Mouse (Mus musculus): ENCODE results near the gene Eif1ax.
"Not testable (repeated sequence)": the region's sequence is repeated elsewhere in the genome, so short reads cannot be mapped to it uniquely, and the experiment has no call there.

Eif1ax gene

DNA sequence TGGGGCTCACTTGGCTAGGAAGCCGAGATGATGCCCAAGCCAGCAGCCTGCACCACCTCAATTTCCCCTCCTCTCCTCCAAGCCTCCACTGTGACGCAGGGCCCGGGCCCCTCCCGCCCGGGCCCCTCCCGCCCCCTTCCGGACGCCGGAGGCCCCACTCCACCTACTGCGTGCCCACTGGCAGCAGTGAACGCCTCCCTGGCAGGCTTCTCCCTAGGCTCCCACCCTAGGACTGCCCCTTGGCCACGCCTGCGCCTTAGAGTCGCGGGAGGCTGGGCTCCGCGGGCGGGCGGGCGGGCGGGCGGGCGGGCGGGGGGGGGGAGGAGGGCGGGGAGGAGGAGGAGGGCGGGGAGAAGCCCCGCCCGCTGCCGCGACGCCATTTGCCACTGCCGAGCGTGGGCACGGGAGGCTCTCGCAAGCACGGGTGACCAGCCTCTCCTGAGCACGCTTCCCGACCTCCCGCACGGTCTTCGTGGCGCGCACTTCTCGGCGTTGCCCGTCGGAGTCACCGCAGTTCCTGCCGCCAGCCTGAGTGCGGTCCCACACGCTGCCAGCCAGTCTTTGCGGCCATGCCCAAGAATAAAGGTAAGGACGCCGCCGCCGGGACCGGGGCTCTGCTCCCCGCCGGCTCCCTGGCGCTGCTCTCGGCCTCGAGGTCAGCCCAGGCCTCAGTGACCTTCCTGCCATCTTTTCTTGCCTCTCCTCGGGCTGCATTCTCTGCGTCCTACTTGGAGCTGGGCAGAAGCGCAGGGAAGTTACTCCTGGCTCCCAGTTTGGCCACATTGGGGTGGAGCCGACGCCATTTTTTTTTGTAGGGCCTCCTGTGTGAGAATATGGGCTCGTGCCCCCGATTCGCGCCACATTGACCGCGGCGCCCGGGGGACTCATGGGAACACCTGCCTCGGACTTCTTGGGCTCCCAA, at the start of gene Eif1ax:
Eif1ax (plus strand) TSS at position 348 of the 922 bp plus-strand sequence.
- peak; percentile 63 for DNase-seq (ENCODE audit: low spot score)

- no peak for DNase-seq (ENCODE audit: low spot score)
These were observed 7.5 kb upstream of the Eif1ax start for GRCm38 (mm10) chrX:159364506-159364905.

DNA sequence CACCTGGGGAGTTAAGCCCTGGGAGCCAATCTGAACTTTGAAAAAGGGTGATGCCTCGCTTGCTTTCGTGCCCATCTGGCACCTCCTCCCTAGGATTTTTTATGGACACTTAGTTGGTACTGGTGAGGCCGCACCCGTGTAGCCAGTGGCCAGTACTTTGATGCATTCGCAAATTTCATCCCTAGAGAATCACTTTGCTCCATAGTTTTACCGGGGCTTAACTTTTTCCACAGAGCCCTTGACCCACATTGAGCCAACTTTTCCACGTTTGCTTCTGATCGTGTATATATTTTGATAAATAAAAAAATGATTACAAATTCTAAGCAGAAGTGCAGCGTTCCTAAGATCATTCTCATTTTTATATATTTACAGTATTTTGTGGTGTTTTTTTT, 771 bp downstream of the Eif1ax start:
- DNase-seq (ENCODE audit: low spot score) = no peak

DNA sequence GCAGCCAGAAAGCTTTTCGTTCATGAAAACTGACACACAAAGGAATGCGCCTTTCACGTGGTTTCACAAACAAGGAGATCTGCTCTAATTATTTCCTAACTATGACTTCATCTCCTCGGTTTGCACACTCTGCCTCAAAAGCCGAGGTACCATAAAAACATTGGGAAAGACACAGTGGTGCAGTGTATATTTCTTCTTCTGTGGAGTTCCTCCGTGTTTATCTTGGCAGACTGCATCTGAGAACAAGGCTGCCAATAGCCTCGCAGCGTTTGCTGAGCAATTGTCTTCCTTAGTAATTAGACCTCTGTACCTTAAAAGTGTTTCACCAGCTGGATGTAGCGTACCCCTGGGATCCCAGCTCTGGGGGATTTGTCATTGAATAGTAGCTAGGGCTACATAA, 15.1 kb downstream of the Eif1ax start:
- no peak for DNase-seq (ENCODE audit: low spot score)

GRCm38 (mm10) chrX:159388953-159389352, 17.0 kb downstream of the Eif1ax start:
- DNase-seq (ENCODE audit: low spot score) = no peak

- no peak for DNase-seq (ENCODE audit: low spot score)
These were observed 18.5 kb downstream of the Eif1ax start for GRCm38 (mm10) chrX:159390347-159390962.

GRCm38 (mm10) chrX:159391239-159391638, 19.3 kb downstream of the Eif1ax start:
- no peak for DNase-seq (ENCODE audit: low spot score)

DNA sequence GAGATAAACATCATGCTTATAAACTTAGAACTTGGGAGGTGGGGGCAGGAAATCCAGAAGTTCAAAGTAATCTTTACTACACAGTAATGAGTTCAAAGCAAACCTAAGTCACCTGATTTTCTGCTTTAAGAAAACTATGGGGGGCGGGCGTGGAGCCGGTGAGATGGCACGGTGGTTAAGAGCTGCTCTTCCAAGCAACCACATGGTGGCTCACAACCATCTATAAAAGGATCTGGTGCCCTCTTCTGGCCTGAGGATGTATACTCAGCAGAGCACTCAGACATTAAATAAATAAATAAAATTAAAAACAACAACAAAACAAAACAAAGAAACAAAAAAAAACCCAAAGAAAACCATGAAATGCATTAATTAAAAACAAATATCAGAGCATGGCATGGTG, 37.3 kb downstream of the Eif1ax start:
- DNase-seq (ENCODE audit: low spot score) = peak; percentile 13

DNA sequence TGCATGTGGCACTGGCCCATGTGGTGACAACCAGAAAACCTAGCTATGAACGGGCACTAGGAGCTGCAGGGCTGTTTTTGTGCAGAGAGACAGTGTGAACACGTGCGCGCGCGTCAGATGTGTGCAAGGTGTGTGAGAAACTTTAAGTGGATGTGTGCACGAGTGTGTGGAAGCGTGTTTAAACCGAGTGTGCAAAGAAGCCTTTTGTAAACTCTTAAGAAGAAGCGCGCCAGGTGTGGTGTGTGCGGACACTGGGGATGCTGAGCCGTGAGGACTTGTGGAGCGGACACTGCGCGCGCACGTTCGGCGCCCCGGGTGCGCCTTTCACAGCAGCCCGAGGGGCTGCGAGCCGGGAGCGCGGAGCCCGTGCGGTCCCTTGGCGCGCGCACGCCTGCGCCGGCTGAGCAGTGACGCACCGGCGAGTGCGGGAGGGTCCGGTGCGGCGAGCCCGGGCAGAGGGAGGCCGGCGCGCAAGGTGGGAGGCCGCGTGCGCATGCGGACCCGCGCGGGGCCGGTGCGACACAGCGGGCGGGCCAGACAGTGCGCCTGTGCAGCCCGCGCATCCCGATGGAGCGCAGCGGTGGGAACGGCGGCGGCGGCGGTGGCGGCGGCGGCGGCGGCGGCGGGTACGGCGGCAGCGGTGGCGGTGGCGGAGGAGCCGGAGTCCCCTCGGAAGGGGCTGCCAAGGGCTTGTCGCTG, 42.3 kb downstream of the Eif1ax start, which contains the start of gene Map7d2:
Map7d2 (plus strand) TSS at position 443 of the 699 bp plus-strand sequence.
- DNase-seq (ENCODE audit: low spot score) = peak; percentile 33

DNA sequence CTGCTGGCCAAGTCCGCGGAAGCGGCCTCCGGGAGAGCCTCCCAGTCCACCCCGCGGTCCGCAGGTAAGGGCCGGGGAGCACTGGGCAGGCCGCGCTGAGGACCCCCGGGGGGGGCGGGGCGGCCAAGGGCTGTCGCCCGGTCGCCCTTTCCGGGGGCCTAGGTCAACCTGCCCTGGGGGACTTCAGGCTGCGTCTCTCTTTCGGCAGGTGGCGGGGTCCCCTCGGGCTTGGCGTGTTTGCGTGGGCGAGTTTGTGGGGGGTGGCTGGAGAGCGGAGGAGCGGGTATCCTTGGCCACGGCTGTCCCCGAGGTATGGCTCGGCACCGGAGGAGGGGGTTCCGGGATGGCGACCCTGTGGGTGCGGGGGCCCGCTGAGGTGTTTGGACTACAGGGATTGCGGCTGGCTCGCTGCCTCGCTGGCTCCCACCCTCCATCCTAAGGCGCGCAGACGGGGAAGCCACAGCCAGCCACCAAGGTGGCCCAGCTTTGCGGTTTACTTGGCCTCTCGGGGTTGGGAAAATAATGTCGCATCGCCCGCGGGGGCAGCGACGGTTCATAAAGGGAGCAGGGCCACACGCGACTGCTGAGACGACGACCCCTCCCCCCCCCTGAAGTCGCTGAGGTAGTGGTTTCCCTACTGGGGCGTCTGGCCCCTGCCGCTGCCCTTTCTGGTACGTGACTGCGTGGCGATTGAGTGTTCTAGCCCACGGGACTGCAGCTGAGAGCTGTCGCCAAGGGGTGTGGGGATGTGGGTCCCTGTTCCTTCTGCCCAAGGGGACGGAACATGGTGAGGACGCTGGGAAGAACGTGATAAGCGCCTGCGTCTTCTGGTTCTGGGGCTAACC, 43.1 kb downstream of the Eif1ax start:
- DNase-seq (ENCODE audit: low spot score) = peak; percentile 5

GRCm38 (mm10) chrX:159430507-159430906, 58.5 kb downstream of the Eif1ax start:
- not testable (repeated sequence) for DNase-seq (ENCODE audit: low spot score)
